Mouse (Mus musculus) embryonic stem cell, embryonic (primary cell): ENCODE measurements around the gene Tprgl.

ENCODE experiments used
- CTCF ChIA-PET, 4 experiments: fragments of 300-600 bp in 2 of 4; fragments of 350-600 bp in 2 of 4; sonication (Branson Sonifier 250); formaldehyde crosslinking; loops; one replicate each; lab custom pipeline; 2022; ENCODE audit warnings: inconsistent platforms in 2 of 4; lab: Charles Lee
- POLR2A ChIA-PET, 4 experiments: fragments of 300-600 bp in 2 of 4; fragments of 350-600 bp in 2 of 4; sonication (Branson Sonifier 250); formaldehyde crosslinking; loops; one replicate each; lab custom pipeline; 2022; ENCODE audit warnings: antibody characterized with exemption in 4 of 4, inconsistent platforms in 1 of 4; lab: Charles Lee

Tprgl gene

GRCm38 (mm10) chr4:154140213-154141008 is 20.1 kb downstream of the Tprgl start:
- ChIA-PET POLR2A (interaction anchor here in 1 of 4 experiments (0.6 kb wide), 1 partner anchor 20 kb away, joined by 4 read pairs; the partner anchor contains the start of gene Tprgl), CTCF (interaction anchor here in 2 of 4 experiments (1.1 to 1.2 kb wide), 2 partner anchors 22 to 114 kb away, joined by 3 to 5 read pairs; partner anchors contain the start of gene Smim1 (in 1 of the 2))

- ChIA-PET CTCF (no interaction called here), POLR2A (no interaction called here)
These were observed 20.5 kb downstream of the Tprgl start, which contains the start of gene Trp73 for GRCm38 (mm10) chr4:154140182-154140212. Trp73 (minus strand) TSS chr4:154140208.

- ChIA-PET CTCF (interaction anchor here in 1 of 4 experiments (1.2 kb wide), 1 partner anchor 46 kb away, joined by 3 read pairs; no protein-coding TSS in a partner anchor), POLR2A (no interaction called here)
These were observed 20.7 kb downstream of the Tprgl start for GRCm38 (mm10) chr4:154139671-154140181.

DNA sequence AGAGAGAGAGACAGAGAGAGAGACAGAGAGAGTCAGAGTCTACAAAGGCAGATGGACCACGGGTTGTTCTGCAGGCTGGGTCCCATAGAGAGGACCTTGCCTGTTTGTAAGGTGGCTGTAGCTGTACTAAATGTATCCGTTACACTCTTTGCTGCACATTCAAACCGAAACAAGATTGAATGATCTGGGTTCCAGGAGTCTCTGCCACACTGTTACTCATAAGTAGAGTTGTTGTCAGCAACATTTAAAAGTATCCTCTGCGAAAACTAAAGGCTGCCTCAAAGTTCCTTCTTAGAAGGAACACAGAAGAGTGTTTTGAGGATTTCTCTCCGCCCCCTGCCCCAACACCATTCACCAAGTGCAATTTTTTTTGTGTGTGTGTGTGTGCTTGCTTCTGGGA is 23.3 kb downstream of the Tprgl start:
- POLR2A ChIA-PET: no interaction called here
- CTCF ChIA-PET: interaction anchor here in 1 of 4 experiments (0.5 kb wide), 1 partner anchor 641 kb away, joined by 4 read pairs; no protein-coding TSS in a partner anchor

DNA sequence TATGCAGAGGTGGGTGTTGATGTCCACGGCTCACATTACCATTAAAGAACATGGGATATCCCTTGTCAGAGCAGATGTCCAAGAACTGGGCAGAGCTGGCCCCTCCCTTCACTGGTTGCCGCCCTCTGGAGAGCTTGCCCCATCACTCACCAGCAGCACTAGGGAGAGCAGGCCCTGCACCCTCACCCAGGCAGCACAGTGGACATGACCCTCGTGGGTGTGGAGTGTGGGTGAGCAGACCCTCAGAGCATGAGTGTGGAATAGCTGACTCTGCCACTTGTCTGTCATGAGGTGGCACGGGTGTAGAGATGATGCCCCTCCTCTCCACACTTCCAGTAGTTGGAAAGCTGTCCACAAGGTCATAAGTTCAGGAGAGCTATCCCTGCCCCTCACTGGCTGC is 25.7 kb downstream of the Tprgl start:
- CTCF ChIA-PET: interaction anchor here in 1 of 4 experiments (0.5 kb wide), 1 partner anchor 41 kb away, joined by 5 read pairs; no protein-coding TSS in a partner anchor
- POLR2A ChIA-PET: no interaction called here

- CTCF ChIA-PET: no interaction called here
- POLR2A ChIA-PET: no interaction called here
These were observed 28.6 kb downstream of the Tprgl start for GRCm38 (mm10) chr4:154131894-154132293.

GRCm38 (mm10) chr4:154129950-154130349 is 30.5 kb downstream of the Tprgl start:
- CTCF ChIA-PET: interaction anchor here in 1 of 4 experiments (0.6 kb wide), 1 partner anchor 100 kb away, joined by 3 read pairs; no protein-coding TSS in a partner anchor
- POLR2A ChIA-PET: interaction anchor here in 1 of 4 experiments (1.1 kb wide), 1 partner anchor 24 kb away, joined by 3 read pairs; no protein-coding TSS in a partner anchor

GRCm38 (mm10) chr4:154127273-154127672 is 33.2 kb downstream of the Tprgl start:
- ChIA-PET POLR2A (no interaction called here), CTCF (interaction anchor here in 1 of 4 experiments (0.5 kb wide), 1 partner anchor 72 kb away, joined by 6 read pairs; no protein-coding TSS in a partner anchor)

GRCm38 (mm10) chr4:154125202-154125601 is 35.3 kb downstream of the Tprgl start:
- POLR2A ChIA-PET: no interaction called here
- CTCF ChIA-PET: interaction anchor here in 3 of 4 experiments (0.6 to 0.9 kb wide), 4 partner anchors 20 to 1716 kb away, joined by 3 to 5 read pairs (median 4); no protein-coding TSS in a partner anchor

DNA sequence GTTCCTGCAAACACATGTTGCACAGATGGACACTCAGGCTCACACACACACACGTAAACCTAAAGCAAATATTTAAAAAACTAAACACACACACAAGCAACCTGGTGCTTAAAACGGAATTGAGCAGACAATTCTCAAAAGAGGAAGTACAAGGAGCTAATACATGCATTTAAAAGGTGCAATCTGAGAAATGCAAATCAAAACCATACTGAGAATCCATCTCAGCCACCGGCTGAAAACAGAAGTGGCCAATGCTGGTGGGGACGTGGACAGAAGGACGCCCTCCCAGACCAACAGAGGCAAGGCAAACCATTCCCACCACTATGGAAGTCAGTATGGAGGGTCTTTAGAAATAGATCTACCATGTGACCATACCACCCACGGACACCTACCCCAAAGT is 36.9 kb downstream of the Tprgl start:
- ChIA-PET CTCF (no interaction called here), POLR2A (no interaction called here)

GRCm38 (mm10) chr4:154122374-154122773 is 38.1 kb downstream of the Tprgl start:
- ChIA-PET CTCF (interaction anchor here in 2 of 4 experiments (1.4 to 1.8 kb wide), 2 partner anchors 17 kb away, joined by 5 to 6 read pairs; no protein-coding TSS in a partner anchor), POLR2A (interaction anchor here in 1 of 4 experiments (0.7 kb wide), 1 partner anchor 1026 kb away, joined by 3 read pairs; no protein-coding TSS in a partner anchor)

DNA sequence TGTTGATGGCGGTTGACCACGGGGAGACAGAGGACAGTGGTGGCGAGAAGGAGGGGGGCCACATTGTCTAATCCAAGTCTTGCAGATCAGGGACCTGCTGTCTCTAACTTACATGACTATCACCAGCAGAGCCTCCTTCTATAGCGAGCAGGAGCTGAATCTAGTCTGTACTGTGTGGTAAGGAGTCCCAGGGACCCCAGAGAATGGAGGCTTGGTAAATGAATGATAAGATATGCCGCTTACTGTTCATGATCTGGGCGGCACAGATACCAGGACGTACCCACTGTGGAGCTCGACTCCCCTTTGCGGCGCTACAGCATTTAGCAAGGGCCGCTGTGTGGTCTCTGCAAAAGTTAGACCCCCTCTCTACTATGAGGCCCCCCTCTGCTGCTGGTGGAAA is 38.7 kb downstream of the Tprgl start:
- CTCF ChIA-PET: interaction anchor here in 2 of 4 experiments (1.4 to 1.9 kb wide), 3 partner anchors 16 to 29 kb away, joined by 5 to 6 read pairs (median 5); no protein-coding TSS in a partner anchor
- POLR2A ChIA-PET: no interaction called here

- CTCF ChIA-PET: interaction anchor here in 1 of 4 experiments (1.0 kb wide), 1 partner anchor 14 kb away, joined by 3 read pairs; no protein-coding TSS in a partner anchor
- POLR2A ChIA-PET: no interaction called here
These were observed 41.3 kb downstream of the Tprgl start for GRCm38 (mm10) chr4:154119208-154119607.

DNA sequence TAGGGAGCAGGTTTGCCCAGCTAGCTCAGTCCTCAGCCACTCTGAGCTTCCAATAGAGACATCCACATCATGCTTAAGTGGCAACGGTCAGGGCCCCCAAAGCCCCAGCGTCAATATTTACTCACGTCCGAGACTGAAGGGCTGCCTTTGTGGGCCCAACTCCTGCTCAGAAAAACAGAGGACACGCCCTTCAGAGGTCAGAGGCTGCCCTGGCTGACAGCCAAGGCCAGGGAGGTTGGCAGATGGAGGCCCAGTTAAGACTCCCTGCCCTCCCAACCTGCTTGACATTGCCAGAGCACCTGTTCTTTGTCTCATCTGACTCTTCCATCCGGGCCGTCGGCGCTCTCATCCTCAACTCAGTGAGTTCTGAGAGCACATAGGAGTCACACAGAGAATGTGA is 41.7 kb downstream of the Tprgl start:
- ChIA-PET POLR2A (interaction anchor here in 1 of 4 experiments (1.0 kb wide), 1 partner anchor 12 kb away, joined by 3 read pairs; no protein-coding TSS in a partner anchor), CTCF (interaction anchor here in 3 of 4 experiments (1.0 to 2.8 kb wide), 4 partner anchors 13 to 40 kb away, joined by 3 to 10 read pairs (median 3); no protein-coding TSS in a partner anchor)

GRCm38 (mm10) chr4:154116421-154116820 is 44.0 kb downstream of the Tprgl start:
- POLR2A ChIA-PET: interaction anchor here in 1 of 4 experiments (0.8 kb wide), 1 partner anchor 11 kb away, joined by 5 read pairs; no protein-coding TSS in a partner anchor
- CTCF ChIA-PET: interaction anchor here in 2 of 4 experiments (0.6 to 2.8 kb wide), 3 partner anchors 11 to 34 kb away, joined by 3 to 10 read pairs (median 5); no protein-coding TSS in a partner anchor

DNA sequence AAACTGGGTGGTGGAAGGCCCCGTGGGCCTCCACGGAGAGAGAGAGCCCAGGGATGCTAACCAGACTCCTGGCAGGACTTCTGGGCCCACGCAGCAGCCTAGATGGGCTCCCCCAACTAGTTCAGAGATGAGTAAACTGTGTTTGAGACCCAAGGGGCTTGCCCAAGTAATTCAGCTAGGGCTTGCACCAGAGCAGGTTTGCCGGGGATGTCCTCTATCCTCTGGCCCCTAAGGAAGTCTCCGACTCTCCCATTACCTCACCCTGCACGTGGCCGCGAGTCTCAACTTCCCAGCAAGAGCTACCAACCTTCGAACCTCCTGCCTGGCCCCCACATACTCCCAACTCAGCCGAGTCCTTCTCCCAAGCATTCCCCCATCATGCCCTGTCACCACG is 50.6 kb downstream of the Tprgl start:
- POLR2A ChIA-PET: interaction anchor here (0.6 to 1.6 kb wide), 4 partner anchors 8 to 768 kb away, joined by 3 to 7 read pairs (median 4); no protein-coding TSS in a partner anchor
- CTCF ChIA-PET: interaction anchor here in 1 of 4 experiments (1.3 kb wide), 1 partner anchor 39 kb away, joined by 7 read pairs; no protein-coding TSS in a partner anchor

GRCm38 (mm10) chr4:154109216-154109849 is 51.1 kb downstream of the Tprgl start:
- ChIA-PET CTCF (interaction anchor here in 3 of 4 experiments (0.5 to 1.3 kb wide), 4 partner anchors 16 to 655 kb away, joined by 3 to 7 read pairs (median 3); no protein-coding TSS in a partner anchor), POLR2A (interaction anchor here in 3 of 4 experiments (0.6 to 1.6 kb wide), 3 partner anchors 9 to 34 kb away, joined by 3 to 7 read pairs (median 3); no protein-coding TSS in a partner anchor)
